Mouse (Mus musculus) ES-E14 (cell line): ENCODE measurements around the gene Gnb1. TPM values are rescaled to one million over a fixed set of nuclear protein-coding genes. Genes with fewer than 3 reads are reported as not detected.

Experiments used
- DNase-seq: peaks from one replicate; pipeline ENCODE4 v3.0.0-alpha.2; 2013; ENCODE audit warnings: low read depth, low spot score
- H3K27ac ChIP-seq: 2 replicates; pipeline ENCODE4 v1.5.1; 2012; ENCODE audit warnings: low read depth, mild to moderate bottlenecking, low read length, moderate library complexity, mixed read lengths; ENCODE audit not compliant: poor library complexity, insufficient read depth, severe bottlenecking
- H3K36me3 ChIP-seq: 2 replicates; pipeline ENCODE4 v1.6.1; 2012; ENCODE audit warnings: mild to moderate bottlenecking, low read length, moderate library complexity, mixed read lengths; ENCODE audit not compliant: control insufficient read depth, poor library complexity, insufficient read depth, severe bottlenecking
- H3K4me1 ChIP-seq, 2 experiments: fragments of 150-350 bp in 1 of 2; sonication (generic) in 1 of 2; 2 replicates each; pipeline ENCODE4 v1.6.1; 2012; ENCODE audit warnings: low read length in 2 of 2, mild to moderate bottlenecking in 1 of 2, mixed read lengths in 1 of 2; ENCODE audit not compliant: control insufficient read depth in 2 of 2, insufficient read depth in 2 of 2, poor library complexity in 1 of 2
- H3K4me3 ChIP-seq, 2 experiments: fragments of 150-350 bp in 1 of 2; sonication (generic) in 1 of 2; 2 replicates each; pipeline ENCODE4 v1.5.1; 2012; ENCODE audit warnings: low read length in 2 of 2, low read depth in 1 of 2, mild to moderate bottlenecking in 1 of 2, mixed read lengths in 1 of 2; ENCODE audit not compliant: insufficient read depth in 1 of 2, poor library complexity in 1 of 2, severe bottlenecking in 1 of 2
- H3K9ac ChIP-seq: 2 replicates; pipeline ENCODE4 v1.6.1; 2012; ENCODE audit warnings: low read depth, mild to moderate bottlenecking, low read length, mixed read lengths; ENCODE audit not compliant: poor library complexity, insufficient read depth, severe bottlenecking
- H3K9me3 ChIP-seq: fragments of 150-350 bp; sonication (generic); 2 replicates; pipeline ENCODE4 v1.6.1; 2012; ENCODE audit warnings: low read depth, mild to moderate bottlenecking, low read length; ENCODE audit not compliant: control insufficient read depth, insufficient read depth
- CHD2 ChIP-seq: IDR thresholded peaks from 2 replicates; pipeline ENCODE4 v1.6.1; 2014; ENCODE audit warnings: mild to moderate bottlenecking, low read depth, low read length, inconsistent platforms
- HCFC1 ChIP-seq: IDR thresholded peaks from 2 replicates; pipeline ENCODE4 v1.6.1; 2012; ENCODE audit warnings: low read length, inconsistent platforms, borderline replicate concordance; ENCODE audit not compliant: insufficient read depth
- MAFK ChIP-seq: IDR thresholded peaks from 2 replicates; pipeline ENCODE4 v1.6.1; 2014; ENCODE audit warnings: mild to moderate bottlenecking, low read depth, low read length, inconsistent platforms; ENCODE audit not compliant: insufficient read depth
- ZC3H11A ChIP-seq: IDR thresholded peaks from 2 replicates; pipeline ENCODE4 v1.6.1; 2012; ENCODE audit warnings: low read depth, mild to moderate bottlenecking, inconsistent platforms, low read length, borderline replicate concordance
- ZNF384 ChIP-seq: IDR thresholded peaks from 2 replicates; pipeline ENCODE4 v1.6.1; 2012; ENCODE audit warnings: low read depth, low read length, inconsistent platforms
- in situ Hi-C, 2 experiments: fragments of 600-800 bp; cut with MboI; formaldehyde crosslinking; loops; one replicate each; pipeline ENCODE4 v1.15.1; 2025; ENCODE audit warnings: low sequenced_read_pairs in 2 of 2, inconsistent platforms in 1 of 2; ENCODE audit not compliant: unreplicated experiment in 2 of 2
- total RNA-seq: library from RNA; depleted of rRNA; stranded (reverse); fragments of 300-350 nt; gene quantifications from 2 replicates; pipeline ENCODE4 v1.2.3, GENCODE M21; 2012

Gnb1 gene
- total RNA-seq, 1 experiment = 156 TPM

- in situ Hi-C loops = no loop called here
- no peaks in the 10 kb centered on the region for H3K9me3 ChIP-seq
- H3K4me3 ChIP-seq = no peak overlapping the region
- H3K27ac ChIP-seq = no peak overlapping the region
- H3K4me1 ChIP-seq = peaks cover 0 to 7% of the 10 kb centered on the region in 2 experiments; a peak in 2 of 4 replicates
- no peak overlapping the region for H3K9ac ChIP-seq
- no peak for TF ChIP-seq CHD2
- no peak for TF ChIP-seq MAFK
- TF ChIP-seq ZC3H11A = no peak
- no peak for TF ChIP-seq HCFC1
- peak; percentile 78; the same call in 1 of the 2 replicates for TF ChIP-seq ZNF384
- DNase-seq = no peak
- H3K36me3 ChIP-seq = peaks cover 2% of the 10 kb centered on the region
These were observed 26.9 kb downstream of the Gnb1 start for GRCm38 (mm10) chr4:155517948-155518517.

- Histone ChIP-seq H3K27ac (no peak overlapping the region), H3K9ac (no peak overlapping the region), H3K36me3 (peaks cover 4% of the 10 kb centered on the region; the same call in 1 of the 2 replicates), H3K4me1 (peaks cover 0 to 8% of the 10 kb centered on the region in 2 experiments; a peak in 2 of 4 replicates), H3K4me3 (no peak overlapping the region), H3K9me3 (no peaks in the 10 kb centered on the region)
- in situ Hi-C loops = no loop called here
- no peak for TF ChIP-seq ZNF384
- TF ChIP-seq MAFK = peak; percentile 55
- DNase-seq = no peak
These were observed 31.2 kb downstream of the Gnb1 start for GRCm38 (mm10) chr4:155522327-155522726.

GRCm38 (mm10) chr4:155525751-155526150 lies 34.6 kb downstream of the Gnb1 start:
- TF ChIP-seq HCFC1 = no peak
- TF ChIP-seq ZNF384 = no peak
- TF ChIP-seq ZC3H11A = no peak
- Histone ChIP-seq H3K4me1 (peaks cover 0 to 6% of the 10 kb centered on the region in 2 experiments; a peak in 2 of 4 replicates), H3K27ac (no peak overlapping the region), H3K9me3 (no peaks in the 10 kb centered on the region), H3K4me3 (no peak overlapping the region), H3K36me3 (peaks cover 10% of the 10 kb centered on the region), H3K9ac (no peak overlapping the region)
- in situ Hi-C loops = no loop called here
- no peak for DNase-seq

GRCm38 (mm10) chr4:155529294-155529693 lies 38.1 kb downstream of the Gnb1 start:
- H3K27ac ChIP-seq = no peak overlapping the region
- peaks cover 14% of the 10 kb centered on the region for H3K36me3 ChIP-seq
- no peak overlapping the region for H3K4me3 ChIP-seq
- no peak overlapping the region for H3K9ac ChIP-seq
- in situ Hi-C loops = no loop called here
- DNase-seq = no peak
- H3K9me3 ChIP-seq = no peaks in the 10 kb centered on the region
- TF ChIP-seq CHD2 (no peak), HCFC1 (no peak), ZNF384 (no peak), MAFK (no peak), ZC3H11A (no peak)
- no peaks in the 10 kb centered on the region for H3K4me1 ChIP-seq

GRCm38 (mm10) chr4:155549993-155550392 lies 58.8 kb downstream of the Gnb1 start:
- peaks cover 30% of the 10 kb centered on the region for H3K36me3 ChIP-seq
- H3K9ac ChIP-seq = no peak overlapping the region
- TF ChIP-seq MAFK = no peak
- TF ChIP-seq ZNF384 = no peak
- TF ChIP-seq CHD2 = no peak
- no peak for TF ChIP-seq HCFC1
- TF ChIP-seq ZC3H11A = no peak
- in situ Hi-C loops = no loop called here
- H3K4me1 ChIP-seq = no peaks in the 10 kb centered on the region
- no peak for DNase-seq
- no peak overlapping the region for H3K4me3 ChIP-seq
- no peak overlapping the region for H3K27ac ChIP-seq
- H3K9me3 ChIP-seq = no peaks in the 10 kb centered on the region
